Mouse (Mus musculus): Measurements from ENCODE around the gene Uhrf1. TPM values are rescaled to one million over a fixed set of nuclear protein-coding genes. Genes with fewer than 3 reads are reported as not detected.

The Uhrf1 gene
- polyA plus RNA-seq, 1 experiment from 2014 or later = 7.0 TPM

DNA sequence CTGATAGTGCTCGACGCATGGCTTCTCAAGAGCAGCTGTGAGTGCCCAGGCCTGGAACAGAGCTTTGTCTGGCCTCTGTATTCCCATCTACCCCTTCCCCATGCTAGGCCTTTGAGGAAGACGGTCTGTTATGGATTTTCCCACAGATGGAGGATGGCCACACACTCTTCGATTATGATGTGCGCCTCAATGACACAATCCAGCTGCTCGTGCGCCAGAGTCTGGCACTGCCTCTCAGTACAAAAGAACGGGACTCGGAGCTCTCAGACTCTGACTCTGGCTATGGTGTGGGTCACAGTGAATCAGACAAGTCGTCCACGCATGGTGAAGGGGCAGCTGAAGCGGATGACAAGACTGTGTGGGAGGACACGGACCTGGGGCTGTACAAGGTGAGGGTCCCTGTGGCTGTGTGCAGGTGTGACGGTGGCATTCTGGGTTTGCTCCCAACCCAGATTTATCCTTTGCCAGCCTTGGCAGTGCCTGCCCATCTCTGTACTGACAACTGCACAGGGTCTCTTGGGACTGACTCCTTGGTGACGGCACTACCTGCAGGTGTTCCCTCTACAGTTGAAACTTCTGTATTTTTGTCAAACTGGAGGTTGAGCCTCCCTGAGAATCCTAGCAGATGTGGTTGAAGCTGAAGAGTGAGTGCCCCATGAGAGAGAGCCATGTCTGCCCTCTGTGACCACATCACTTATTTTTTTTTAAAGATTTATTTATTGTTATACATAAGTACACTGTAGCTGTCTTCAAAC lies 6.2 kb downstream of the Uhrf1 start:
- H3K9me3 ChIP-seq (ENCODE audit: low read length) = no peaks in the 10 kb centered on the region
- no peak overlapping the region for H3K4me3 ChIP-seq (ENCODE audit: low read depth, low read length)
- H3K9ac ChIP-seq (replicated peaks; ENCODE audit: low read depth) = no peak overlapping the region
- H3K4me2 ChIP-seq (replicated peaks; ENCODE audit: low read depth, low read length) = no peak overlapping the region
- 70% methylated on average over 15 of the region's 15 CpGs for WGBS
- H3K36me3 ChIP-seq (ENCODE audit: insufficient read depth, low read length) = no peaks in the 10 kb centered on the region
- no peak overlapping the region for H3K27ac ChIP-seq (ENCODE audit: low read length)
- H3K27me3 ChIP-seq (replicated peaks; ENCODE audit: insufficient read depth, low read length) = no peaks in the 10 kb centered on the region
- ATAC-seq = peak; percentile 37; the same call in 1 of the 2 replicates
- peaks cover 14% of the 10 kb centered on the region for H3K4me1 ChIP-seq (ENCODE audit: insufficient read depth, low read depth, low read length)
- peak; percentile 46 for DNase-seq (ENCODE audit: low spot score)
- TF ChIP-seq CTCF (IDR thresholded peaks at IDR 0.05) (no peak), EP300 (IDR thresholded peaks at IDR 0.05) (no peak)

DNA sequence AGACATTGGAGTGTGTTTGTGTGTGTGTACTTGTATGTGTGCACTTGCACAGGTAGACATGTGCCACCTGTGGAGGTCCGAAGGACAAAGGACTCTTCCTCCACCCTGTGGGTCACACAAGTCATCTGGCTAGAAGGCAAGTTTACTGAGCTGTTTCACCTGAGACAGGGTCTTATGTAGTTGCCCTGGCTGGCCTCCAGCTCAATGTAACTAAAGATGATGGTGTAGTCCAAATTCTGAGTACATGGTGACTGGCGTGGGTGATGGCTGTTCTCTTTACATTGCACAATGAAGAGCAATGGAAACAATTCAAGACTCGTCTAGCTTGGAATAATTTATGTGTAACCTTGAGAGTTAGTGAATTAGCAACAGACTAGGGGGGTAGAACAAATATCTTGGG lies 21.3 kb downstream of the Uhrf1 start:
- no peaks in the 10 kb centered on the region for H3K27me3 ChIP-seq (replicated peaks; ENCODE audit: insufficient read depth, low read length)
- H3K9ac ChIP-seq (replicated peaks; ENCODE audit: low read depth) = no peak overlapping the region
- peaks cover 16% of the 10 kb centered on the region; the same call in 1 of the 2 replicates for H3K4me1 ChIP-seq (ENCODE audit: insufficient read depth, low read depth, low read length)
- H3K9me3 ChIP-seq (ENCODE audit: low read length) = no peaks in the 10 kb centered on the region
- H3K27ac ChIP-seq (ENCODE audit: low read length) = no peak overlapping the region
- ATAC-seq = no peak
- no peak overlapping the region for H3K4me2 ChIP-seq (replicated peaks; ENCODE audit: low read depth, low read length)
- no peak for DNase-seq (ENCODE audit: low spot score)
- TF ChIP-seq CTCF (IDR thresholded peaks at IDR 0.05) (no peak), EP300 (IDR thresholded peaks at IDR 0.05) (no peak)
- 44% methylated on average over 3 of the region's 3 CpGs for WGBS
- no peaks in the 10 kb centered on the region for H3K36me3 ChIP-seq (ENCODE audit: insufficient read depth, low read length)
- no peak overlapping the region for H3K4me3 ChIP-seq (ENCODE audit: low read depth, low read length)

DNA sequence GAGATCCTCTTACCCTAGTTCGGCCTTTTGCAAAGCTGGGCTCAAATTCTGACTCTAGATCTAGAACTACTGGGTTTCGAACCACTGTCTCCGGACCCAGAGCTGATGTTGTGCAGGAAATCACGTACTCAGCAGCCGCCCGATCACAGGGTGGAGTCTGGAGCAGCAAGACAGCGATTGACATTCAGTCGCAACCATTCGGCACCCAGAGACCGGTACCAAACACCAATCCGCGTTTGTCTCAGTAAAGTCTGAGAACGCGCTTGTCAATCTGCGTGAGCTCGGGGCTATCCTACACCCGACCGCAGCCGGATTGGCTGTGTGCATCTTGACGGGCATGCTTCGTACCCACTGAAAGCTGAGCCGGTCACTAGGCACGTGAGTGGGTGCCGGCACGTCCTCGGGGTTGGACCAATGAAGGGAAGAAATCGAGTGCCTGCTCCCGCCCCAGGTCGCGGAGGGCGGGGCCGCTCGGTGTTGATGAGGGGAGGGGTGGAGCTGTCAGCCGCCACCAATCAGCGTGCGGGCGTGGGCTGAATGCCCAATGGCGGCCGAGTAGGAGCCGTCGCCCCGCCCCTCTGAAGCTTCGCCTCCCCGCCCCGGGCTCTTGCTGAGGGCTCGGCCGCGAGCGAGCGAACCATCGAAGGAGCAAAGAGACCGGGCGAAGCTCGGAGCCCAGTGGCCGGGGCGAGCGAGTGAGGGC lies 22.5 kb downstream of the Uhrf1 start, which contains the start of gene Kdm4b:
TSS of gene Kdm4b (plus strand) at position 613 of the 703 bp plus-strand sequence.
- no peaks in the 10 kb centered on the region for H3K27me3 ChIP-seq (replicated peaks; ENCODE audit: insufficient read depth, low read length)
- H3K4me3 ChIP-seq (ENCODE audit: low read depth, low read length) = peak within 1 kb of the TSS; percentile 80
- TF ChIP-seq CTCF (IDR thresholded peaks at IDR 0.05) (no peak), EP300 (IDR thresholded peaks at IDR 0.05) (no peak)
- peak within 1 kb of the TSS; percentile 83 for H3K9ac ChIP-seq (replicated peaks; ENCODE audit: low read depth)
- H3K4me1 ChIP-seq (ENCODE audit: insufficient read depth, low read depth, low read length) = peaks cover 16% of the 10 kb centered on the region; the same call in 1 of the 2 replicates
- ATAC-seq (peak; percentile 98), DNase-seq (ENCODE audit: low spot score) (peak; percentile 100)
- H3K27ac ChIP-seq (ENCODE audit: low read length) = peak within 1 kb of the TSS; percentile 98
- H3K9me3 ChIP-seq (ENCODE audit: low read length) = no peaks in the 10 kb centered on the region
- no peaks in the 10 kb centered on the region for H3K36me3 ChIP-seq (ENCODE audit: insufficient read depth, low read length)
- H3K4me2 ChIP-seq (replicated peaks; ENCODE audit: low read depth, low read length) = peak within 1 kb of the TSS; percentile 91
- WGBS = under 1% methylated on average over 52 of the region's 57 CpGs

DNA sequence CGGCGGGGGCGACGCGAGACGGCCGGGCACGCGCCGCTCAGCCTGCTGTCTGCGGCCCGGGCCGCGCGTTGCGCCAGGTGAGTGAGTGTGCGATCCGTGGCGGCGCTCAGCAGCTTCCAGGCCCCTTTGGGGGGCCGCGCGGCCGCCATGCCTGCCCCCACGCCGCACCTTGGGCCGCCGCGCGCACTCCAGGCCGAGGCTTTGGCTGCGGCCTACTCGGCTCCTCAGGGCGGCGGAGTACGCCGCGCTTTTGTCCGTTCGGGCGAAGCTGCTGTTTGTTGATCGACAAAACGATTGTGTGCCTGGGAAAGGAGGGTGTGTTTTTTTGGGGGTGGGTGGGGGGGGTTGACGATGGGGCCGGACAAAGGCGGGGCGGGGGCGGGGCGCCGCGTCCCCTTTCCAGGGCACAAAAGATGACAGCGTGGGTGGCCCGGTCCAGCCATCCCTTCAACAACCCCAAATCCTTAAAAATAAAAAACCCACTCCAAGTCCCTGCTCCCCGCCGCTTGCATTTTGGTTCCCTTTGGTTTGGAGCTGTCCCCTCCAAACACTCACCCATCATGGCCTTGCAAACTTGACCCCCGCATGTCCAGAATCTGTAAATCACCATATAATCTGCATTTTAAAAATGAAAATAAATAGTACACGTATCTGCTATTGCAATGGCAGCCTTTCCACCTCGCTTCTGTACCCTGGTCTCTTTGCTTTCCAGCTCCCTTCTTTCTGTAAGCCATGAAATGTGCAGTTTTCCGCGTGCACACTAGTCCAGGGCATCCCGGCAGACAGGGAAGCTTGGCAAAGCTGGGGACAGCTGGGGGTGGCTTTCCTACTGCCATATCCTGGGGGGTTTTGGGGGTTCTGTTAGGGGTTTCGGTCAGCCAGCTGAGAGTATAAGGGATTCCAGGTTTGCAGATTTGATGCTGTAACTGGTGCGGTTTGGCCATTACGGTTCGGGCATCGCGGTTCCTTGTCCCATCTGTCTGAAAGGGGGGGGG lies 23.3 kb downstream of the Uhrf1 start:
- TF ChIP-seq CTCF (IDR thresholded peaks at IDR 0.05) (no peak), EP300 (IDR thresholded peaks at IDR 0.05) (no peak)
- 3% methylated on average over 39 of the region's 67 CpGs for WGBS
- ATAC-seq (peak; percentile 30), DNase-seq (ENCODE audit: low spot score) (peak; percentile 38)
- Histone ChIP-seq H3K36me3 (ENCODE audit: insufficient read depth, low read length) (no peaks in the 10 kb centered on the region), H3K9me3 (ENCODE audit: low read length) (no peaks in the 10 kb centered on the region), H3K4me3 (ENCODE audit: low read depth, low read length) (peak overlapping the region; percentile 80), H3K4me2 (replicated peaks; ENCODE audit: low read depth, low read length) (peak overlapping the region; percentile 91), H3K27me3 (replicated peaks; ENCODE audit: insufficient read depth, low read length) (no peaks in the 10 kb centered on the region), H3K9ac (replicated peaks; ENCODE audit: low read depth) (peak overlapping the region; percentile 83), H3K4me1 (ENCODE audit: insufficient read depth, low read depth, low read length) (peaks cover 16% of the 10 kb centered on the region; the same call in 1 of the 2 replicates), H3K27ac (ENCODE audit: low read length) (peak overlapping the region; percentile 98)

DNA sequence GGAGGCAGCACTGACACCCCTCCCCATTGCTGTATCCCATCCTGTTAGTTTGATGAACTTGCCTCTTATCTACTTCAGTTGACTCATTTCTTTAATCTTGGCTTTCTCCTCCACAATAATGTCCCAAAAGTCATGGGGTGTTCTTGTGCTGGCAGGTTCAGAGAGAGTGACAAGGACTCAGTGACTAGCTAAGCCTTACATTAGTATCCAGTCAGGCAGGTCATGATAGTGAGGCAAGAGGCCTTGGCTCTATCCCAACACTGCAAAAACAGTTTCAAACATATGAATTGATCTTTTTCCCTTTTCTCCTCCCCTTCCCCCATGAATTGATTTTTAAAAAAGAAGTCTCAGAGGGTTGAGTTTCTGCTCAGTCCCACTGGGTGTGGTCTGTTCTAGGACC lies 26.1 kb downstream of the Uhrf1 start:
- Histone ChIP-seq H3K4me2 (replicated peaks; ENCODE audit: low read depth, low read length) (no peak overlapping the region), H3K4me1 (ENCODE audit: insufficient read depth, low read depth, low read length) (peaks cover 16% of the 10 kb centered on the region; the same call in 1 of the 2 replicates), H3K27ac (ENCODE audit: low read length) (no peak overlapping the region), H3K9ac (replicated peaks; ENCODE audit: low read depth) (no peak overlapping the region), H3K27me3 (replicated peaks; ENCODE audit: insufficient read depth, low read length) (no peaks in the 10 kb centered on the region), H3K4me3 (ENCODE audit: low read depth, low read length) (no peak overlapping the region), H3K9me3 (ENCODE audit: low read length) (no peaks in the 10 kb centered on the region), H3K36me3 (ENCODE audit: insufficient read depth, low read length) (no peaks in the 10 kb centered on the region)
- no peak for TF ChIP-seq EP300 (IDR thresholded peaks at IDR 0.05)
- no peak for TF ChIP-seq CTCF (IDR thresholded peaks at IDR 0.05)
- no peak for ATAC-seq
- DNase-seq (ENCODE audit: low spot score) = no peak

All from lung, postnatal 0 days (tissue).